Mouse (Mus musculus) midbrain, embryonic 15.5 days (tissue): ENCODE data around the gene Hepacam2. TPM values are rescaled to one million over a fixed set of nuclear protein-coding genes. Genes with fewer than 3 reads are reported as not detected.
"Not testable (repeated sequence)": the region's sequence is repeated elsewhere in the genome, so short reads cannot be mapped to it uniquely, and the experiment has no call there.

Source experiments
- ATAC-seq: fragments of 200-750 bp; cut with Nextera tagmentation; replicated peaks from 2 replicates; pipeline ENCODE4 v1.8.0; 2017; ENCODE audit warnings: moderate TSS enrichment
- H3K27ac ChIP-seq: fragments of 300-500 bp; sonication (generic); 2 replicates; pipeline ENCODE4 v1.5.1; 2015; ENCODE audit warnings: mild to moderate bottlenecking, inconsistent platforms
- H3K27me3 ChIP-seq: fragments of 300-500 bp; sonication (generic); replicated peaks from 2 replicates; pipeline ENCODE4 v1.6.1; 2015; ENCODE audit warnings: inconsistent platforms
- H3K36me3 ChIP-seq: fragments of 300-500 bp; sonication (generic); replicated peaks from 2 replicates; pipeline ENCODE4 v1.6.1; 2015; ENCODE audit warnings: inconsistent platforms
- H3K4me1 ChIP-seq: fragments of 300-500 bp; sonication (generic); 2 replicates; pipeline ENCODE4 v1.6.1; 2015; ENCODE audit warnings: inconsistent platforms
- H3K4me2 ChIP-seq: fragments of 300-500 bp; sonication (generic); 2 replicates; pipeline ENCODE4 v1.6.1; 2015; ENCODE audit warnings: inconsistent platforms, mild to moderate bottlenecking, moderate library complexity
- H3K4me3 ChIP-seq: fragments of 300-500 bp; sonication (generic); 2 replicates; pipeline ENCODE4 v1.5.1; 2015; ENCODE audit warnings: mild to moderate bottlenecking, inconsistent platforms
- H3K9ac ChIP-seq: fragments of 300-500 bp; sonication (generic); 2 replicates; pipeline ENCODE4 v1.6.1; 2015; ENCODE audit warnings: mild to moderate bottlenecking, inconsistent platforms
- H3K9me3 ChIP-seq: fragments of 300-500 bp; sonication (generic); 2 replicates; pipeline ENCODE4 v1.6.1; 2016; ENCODE audit warnings: inconsistent platforms
- WGBS: fragments of 180-500 bp; shearing (Covaris S2); methylation state at CpG from one replicate; pipeline ENCODE4 v1.1.7; 2015; ENCODE audit warnings: mixed read lengths; 5-methylcytosine and 5-hydroxymethylcytosine counted together
- polyA plus RNA-seq: library from polyadenylated mRNA; unstranded; fragments of >200 nt; fragmentation: Nextera tagmentation; extraction: Ambion mirVana; gene quantifications from 2 replicates; pipeline ENCODE4 v1.2.1, GENCODE M21; 2015

Hepacam2 gene
- polyA plus RNA-seq, 1 experiment from 2014 or later, result 2.4 TPM

GRCm38 (mm10) chr6:3455944-3456536 lies 42.1 kb downstream of the Hepacam2 start:
- H3K4me1 ChIP-seq, result no peaks in the 10 kb centered on the region
- no peak overlapping the region for H3K4me2 ChIP-seq
- no peak; the same call in 1 of the 2 replicates for ATAC-seq
- no peaks in the 10 kb centered on the region for H3K27me3 ChIP-seq
- H3K27ac ChIP-seq, result no peak overlapping the region
- no peaks in the 10 kb centered on the region for H3K9me3 ChIP-seq
- no peak overlapping the region for H3K4me3 ChIP-seq
- H3K9ac ChIP-seq, result no peak overlapping the region
- WGBS, result 74% methylated on average over 11 of the region's 11 CpGs
- no peaks in the 10 kb centered on the region for H3K36me3 ChIP-seq

- 63% methylated on average over 5 of the region's 5 CpGs for WGBS
- no peak for ATAC-seq
- H3K36me3 ChIP-seq, result no peaks in the 10 kb centered on the region
Measured at GRCm38 (mm10) chr6:3454421-3454820, 43.7 kb downstream of the Hepacam2 start.

DNA sequence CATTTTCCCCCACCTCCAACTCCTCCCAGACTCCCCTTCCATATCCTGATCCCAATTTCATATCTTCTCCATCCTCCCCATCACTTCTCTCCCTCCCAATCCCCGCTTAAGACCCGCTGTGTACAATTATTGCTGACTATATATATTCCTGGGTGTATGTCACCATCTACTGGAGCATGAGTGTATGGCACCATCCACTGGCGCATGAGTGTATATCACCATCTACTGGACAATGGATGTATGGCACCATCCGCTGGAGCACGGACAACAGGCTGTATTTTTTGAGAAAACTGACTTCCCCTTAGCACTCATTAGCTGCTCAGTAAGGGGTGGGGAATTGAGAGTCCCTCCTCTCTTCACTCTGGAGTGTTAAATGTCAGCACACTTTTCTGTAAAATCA lies 50.7 kb downstream of the Hepacam2 start:
- Histone ChIP-seq H3K27ac (no peak overlapping the region), H3K9ac (no peak overlapping the region), H3K4me1 (no peaks in the 10 kb centered on the region), H3K9me3 (no peaks in the 10 kb centered on the region), H3K4me2 (no peak overlapping the region), H3K4me3 (no peak overlapping the region), H3K27me3 (no peaks in the 10 kb centered on the region), H3K36me3 (no peaks in the 10 kb centered on the region)
- peak; percentile 90 for ATAC-seq
- 9% methylated on average over 5 of the region's 5 CpGs for WGBS

More at GRCm38 (mm10) chr6:3454421-3454820, 43.7 kb downstream of the Hepacam2 start:
- Histone ChIP-seq H3K27ac (no peak overlapping the region), H3K9ac (no peak overlapping the region), H3K4me1 (no peaks in the 10 kb centered on the region), H3K4me2 (no peak overlapping the region), H3K4me3 (no peak overlapping the region), H3K27me3 (no peaks in the 10 kb centered on the region), H3K9me3 (no peaks in the 10 kb centered on the region)

DNA sequence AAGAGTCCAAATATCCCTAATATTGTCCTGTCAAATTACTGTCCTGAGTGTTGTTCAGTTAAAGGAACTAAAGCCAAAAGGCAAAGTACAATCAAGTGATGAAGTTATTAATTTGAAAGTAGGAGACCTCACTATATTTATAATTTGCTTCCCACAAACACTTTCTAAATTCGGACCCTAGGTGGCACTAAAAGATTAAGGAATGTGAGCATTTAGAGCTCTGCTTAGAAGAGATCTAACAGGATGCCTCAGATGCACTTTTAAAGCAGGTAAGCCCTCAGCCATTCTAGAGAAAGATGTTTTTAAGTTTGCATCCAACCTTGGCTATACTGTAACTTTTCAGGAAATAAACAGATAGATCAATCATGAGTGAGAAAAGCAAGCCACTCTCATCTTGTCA lies 54.2 kb downstream of the Hepacam2 start:
- no peaks in the 10 kb centered on the region for H3K27me3 ChIP-seq
- no peak overlapping the region for H3K4me3 ChIP-seq
- ATAC-seq, result no peak
- no peaks in the 10 kb centered on the region for H3K4me1 ChIP-seq
- H3K27ac ChIP-seq, result no peak overlapping the region
- H3K4me2 ChIP-seq, result no peak overlapping the region
- WGBS, result 25% methylated on average over 1 of the region's 1 CpGs
- no peaks in the 10 kb centered on the region for H3K36me3 ChIP-seq
- H3K9ac ChIP-seq, result no peak overlapping the region
- no peaks in the 10 kb centered on the region for H3K9me3 ChIP-seq

GRCm38 (mm10) chr6:3436087-3436486 lies 62.0 kb downstream of the Hepacam2 start:
- no peak overlapping the region for H3K4me2 ChIP-seq
- H3K9ac ChIP-seq, result no peak overlapping the region
- H3K4me1 ChIP-seq, result no peaks in the 10 kb centered on the region
- H3K27ac ChIP-seq, result no peak overlapping the region
- no peaks in the 10 kb centered on the region for H3K9me3 ChIP-seq
- H3K36me3 ChIP-seq, result no peaks in the 10 kb centered on the region
- ATAC-seq, result no peak
- H3K4me3 ChIP-seq, result no peak overlapping the region
- no peaks in the 10 kb centered on the region for H3K27me3 ChIP-seq

DNA sequence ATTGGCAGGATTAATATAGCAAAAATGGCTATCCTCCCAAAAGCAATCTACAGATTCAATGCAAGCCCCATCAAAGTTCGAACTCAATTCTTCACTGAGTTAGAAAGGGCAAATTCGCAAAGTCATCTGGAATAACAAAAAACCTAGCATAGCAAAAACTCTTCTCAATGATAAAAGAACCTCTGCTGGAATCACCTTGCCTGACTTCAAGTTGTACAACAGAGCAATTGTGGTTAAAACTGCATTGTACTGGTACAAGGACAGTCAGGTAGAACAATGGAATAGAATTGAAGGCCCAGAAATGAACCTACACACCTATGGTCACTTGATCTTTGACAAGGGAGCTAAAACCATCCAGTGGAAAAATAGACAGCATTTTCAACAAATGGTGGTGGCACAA lies 67.1 kb downstream of the Hepacam2 start:
- H3K4me2 ChIP-seq, H3K9me3 ChIP-seq, H3K27me3 ChIP-seq, H3K4me3 ChIP-seq, H3K36me3 ChIP-seq, H3K9ac ChIP-seq, H3K27ac ChIP-seq, ATAC-seq, H3K4me1 ChIP-seq: not testable (repeated sequence)
- 88% methylated on average over 2 of the region's 2 CpGs for WGBS

- Histone ChIP-seq H3K4me3 (no peak overlapping the region), H3K36me3 (no peaks in the 10 kb centered on the region), H3K27ac (no peak overlapping the region), H3K9ac (no peak overlapping the region), H3K9me3 (no peaks in the 10 kb centered on the region), H3K4me1 (no peaks in the 10 kb centered on the region), H3K27me3 (no peaks in the 10 kb centered on the region), H3K4me2 (no peak overlapping the region)
- WGBS, result 83% methylated on average over 1 of the region's 1 CpGs
- ATAC-seq, result no peak
Measured at GRCm38 (mm10) chr6:3427047-3427446, 71.1 kb downstream of the Hepacam2 start.

GRCm38 (mm10) chr6:3425333-3425732 lies 72.8 kb downstream of the Hepacam2 start:
- not testable (repeated sequence) for H3K27me3 ChIP-seq, ATAC-seq

DNA sequence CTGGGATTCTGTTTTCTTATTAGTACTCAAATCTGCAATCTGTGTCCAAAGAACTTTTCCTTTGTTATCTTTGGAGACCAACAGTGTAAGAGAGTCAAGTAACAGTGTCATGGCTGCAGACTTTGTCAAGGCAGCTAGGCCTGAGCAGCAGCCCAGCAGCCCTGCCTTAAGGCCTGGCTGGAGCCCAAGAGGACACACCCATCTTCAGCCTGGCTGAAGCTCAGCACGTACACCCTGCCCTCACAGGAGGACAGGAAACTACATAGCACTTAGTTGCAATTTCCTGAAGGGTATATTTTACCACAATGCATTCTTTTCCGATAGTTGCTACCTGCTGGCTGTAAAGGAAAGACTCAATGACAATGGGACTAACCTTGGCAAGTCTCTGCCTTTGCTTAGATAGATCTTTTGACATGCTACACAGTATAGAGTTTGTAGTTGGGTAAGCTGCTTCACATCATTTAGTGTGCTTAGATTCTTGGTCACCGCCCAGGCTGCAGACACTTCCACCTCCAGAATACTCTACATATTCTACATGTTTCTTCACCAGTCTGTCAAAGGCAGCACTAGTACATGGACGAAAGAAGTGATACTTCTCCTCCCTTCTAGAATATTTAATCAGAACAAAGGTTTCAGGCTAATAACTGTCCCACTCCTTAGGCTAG lies 73.4 kb downstream of the Hepacam2 start:
- ATAC-seq, H3K9ac ChIP-seq, H3K4me2 ChIP-seq, H3K4me1 ChIP-seq, H3K4me3 ChIP-seq, H3K27ac ChIP-seq, H3K36me3 ChIP-seq, H3K9me3 ChIP-seq, H3K27me3 ChIP-seq: not testable (repeated sequence)
- WGBS, result 73% methylated on average over 1 of the region's 4 CpGs

More at GRCm38 (mm10) chr6:3425333-3425732, 72.8 kb downstream of the Hepacam2 start:
- H3K9ac ChIP-seq, H3K27ac ChIP-seq, H3K36me3 ChIP-seq, H3K4me3 ChIP-seq, H3K4me1 ChIP-seq, H3K9me3 ChIP-seq, H3K4me2 ChIP-seq: not testable (repeated sequence)

Other genes starting within 250 kb of the Hepacam2 start
- gene Samd9l, start 98.7 kb downstream of the Hepacam2 start, polyA plus RNA-seq, result 1.5 and 1.6 TPM in 2 replicates
- gene Vps50, start 84 bp upstream of the Hepacam2 start, polyA plus RNA-seq, result 50.7 and 54.5 TPM in 2 replicates